Mouse (Mus musculus): ENCODE data around the gene Erbb3.
A peak's percentile ranks its signal among the peaks of the same experiment; 100 is the strongest.
"Not testable (repeated sequence)": the region's sequence is repeated elsewhere in the genome, so short reads cannot be mapped to it uniquely, and the experiment has no call there.

The Erbb3 gene

GRCm38 (mm10) chr10:128555567-128555966 lies 33.9 kb downstream of the Erbb3 start:
- not testable (repeated sequence) for DNase-seq

- not testable (repeated sequence) for DNase-seq
These were observed 39.2 kb downstream of the Erbb3 start for GRCm38 (mm10) chr10:128550144-128550823.

- not testable (repeated sequence) for DNase-seq
These were observed 39.8 kb downstream of the Erbb3 start for GRCm38 (mm10) chr10:128549682-128550057.

DNA sequence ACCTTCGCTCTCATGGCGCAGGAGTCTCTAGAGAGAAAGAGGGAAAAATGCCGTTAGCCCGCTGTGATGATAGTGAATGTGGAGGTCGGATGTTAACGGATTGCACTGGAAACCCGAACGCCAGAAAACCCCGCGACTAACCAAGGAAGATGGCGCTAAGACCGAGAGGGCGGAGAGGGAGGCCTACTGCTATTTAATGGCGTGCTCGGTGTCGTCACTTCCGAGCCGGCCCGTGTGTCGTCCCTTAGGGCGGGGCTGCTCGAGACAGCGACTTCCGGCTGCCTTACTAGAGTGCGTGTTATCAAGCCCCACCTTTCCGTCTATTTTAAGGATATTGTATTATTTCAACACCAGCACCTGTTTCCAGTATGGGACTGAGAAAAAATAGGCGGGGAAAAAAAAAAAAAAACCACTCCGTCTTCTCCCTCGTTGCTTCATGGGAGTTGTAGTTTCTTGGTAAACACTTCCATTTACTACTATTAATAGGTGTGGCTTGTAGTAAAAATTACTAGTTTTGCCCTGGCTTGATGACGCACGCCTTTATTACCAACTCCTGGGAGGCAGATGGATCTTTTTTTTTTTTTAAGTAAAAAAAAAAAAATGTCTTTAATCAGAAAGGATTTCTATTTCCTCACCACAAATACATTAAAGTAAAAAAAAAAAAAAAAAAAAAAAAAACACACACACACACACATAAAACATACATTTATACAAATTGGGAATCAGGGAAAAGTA lies 40.3 kb downstream of the Erbb3 start, which contains the start of gene Rpl41:
TSS of gene Rpl41 (minus strand) at position 359 of the 735 bp plus-strand sequence.
- DNase-seq = peak; percentile 91

- not testable (repeated sequence) for DNase-seq
These were observed 41.2 kb downstream of the Erbb3 start for GRCm38 (mm10) chr10:128548051-128548791.

DNA sequence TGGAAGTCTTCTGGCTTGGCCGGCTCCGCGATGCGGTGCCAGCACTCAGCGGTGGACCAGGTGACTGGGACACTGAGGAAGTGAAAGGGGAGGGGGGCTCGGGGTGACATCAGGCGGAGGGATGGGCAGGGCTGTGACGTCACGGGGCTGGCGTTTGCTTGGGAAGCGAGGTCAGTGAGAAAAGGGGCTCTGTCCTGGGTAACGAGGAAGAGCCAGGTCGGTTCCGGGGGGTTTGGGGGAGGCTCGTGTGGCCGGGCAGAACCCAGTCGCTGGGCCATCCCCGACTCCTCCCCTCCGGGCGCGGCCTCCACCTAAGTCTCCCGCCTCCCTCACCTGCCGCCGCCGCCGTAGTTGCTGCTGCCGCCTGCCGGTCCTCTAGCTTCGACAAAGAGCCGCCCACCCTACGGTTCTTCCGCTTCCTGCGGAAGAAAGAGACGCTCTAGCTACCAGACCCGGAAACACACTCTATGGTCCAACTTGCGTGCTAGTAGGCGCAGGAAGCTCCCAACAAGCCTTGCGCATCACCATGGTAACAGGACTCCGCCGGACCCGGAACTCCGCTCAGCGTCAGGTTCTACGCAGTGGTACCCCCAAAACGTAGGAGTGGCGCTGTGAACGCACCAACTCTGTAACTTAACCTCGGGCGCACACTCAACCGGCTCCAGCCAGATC lies 42.0 kb downstream of the Erbb3 start, which contains the start of gene Zc3h10:
TSS of gene Zc3h10 (minus strand) at position 414 of the 672 bp plus-strand sequence.
- DNase-seq = peak; percentile 94

GRCm38 (mm10) chr10:128546787-128547186 lies 42.7 kb downstream of the Erbb3 start:
- DNase-seq = no peak

- no peak for DNase-seq
These were observed 43.1 kb downstream of the Erbb3 start for GRCm38 (mm10) chr10:128546361-128546760.

DNA sequence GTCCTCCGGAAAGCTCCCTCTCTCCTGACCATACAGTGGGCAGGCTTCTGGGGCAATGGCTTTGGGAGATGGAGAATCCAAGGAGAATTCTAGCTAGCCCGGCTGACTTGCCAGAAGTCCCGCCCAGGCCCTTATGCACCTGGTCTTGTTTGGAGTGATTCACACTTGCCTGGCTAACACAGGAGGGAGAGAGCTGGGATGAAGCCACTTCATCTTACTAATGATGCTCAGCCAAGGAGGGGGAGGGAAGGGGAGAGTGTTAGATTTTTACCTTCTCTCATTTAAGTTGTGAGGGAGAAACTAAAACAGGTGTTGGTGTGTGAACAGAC lies 43.9 kb downstream of the Erbb3 start:
- DNase-seq = no peak

DNA sequence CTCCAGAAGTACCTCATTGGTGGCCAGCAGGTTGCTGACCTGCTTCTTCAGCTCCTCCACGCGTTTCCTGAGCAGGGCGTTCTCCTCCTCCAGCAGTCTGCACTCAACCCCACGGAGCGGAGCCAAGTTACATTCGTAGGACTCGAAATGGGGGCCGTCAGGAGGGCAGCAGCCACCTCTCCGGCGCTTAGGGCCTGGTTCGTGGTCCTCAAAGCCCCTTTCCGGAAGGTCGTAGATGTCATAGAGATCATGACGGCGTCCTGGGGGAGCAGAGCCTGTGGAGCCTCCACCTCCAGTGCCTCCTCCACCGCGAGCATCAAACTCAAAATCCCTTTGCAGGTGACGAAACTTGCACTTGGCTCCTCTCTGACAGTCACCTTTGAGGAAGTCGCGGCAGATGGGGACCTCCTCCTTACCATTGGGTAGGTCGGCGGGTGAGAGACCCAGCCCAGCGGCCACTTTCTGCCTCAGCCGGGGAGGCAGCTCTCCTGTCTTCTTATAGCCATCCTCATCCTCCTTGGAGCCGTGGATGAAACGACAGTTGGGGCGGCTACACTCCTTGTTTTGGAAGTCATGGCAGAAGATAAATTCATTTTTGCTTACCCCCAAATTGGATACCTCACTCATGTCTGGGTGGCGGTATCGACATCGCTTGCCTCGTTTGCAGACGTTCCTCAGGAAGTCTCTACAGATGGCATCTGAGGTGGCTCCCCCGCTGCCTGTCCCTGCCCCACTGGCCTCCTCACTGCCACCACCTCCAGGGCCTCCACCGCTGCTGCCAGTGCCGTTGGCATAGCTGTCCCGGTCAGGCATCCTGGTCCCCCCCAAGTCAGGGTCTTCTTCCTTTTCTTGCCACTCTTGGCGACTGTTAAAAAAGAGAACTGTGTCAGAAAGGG lies 44.5 kb downstream of the Erbb3 start:
- no peak for DNase-seq

- DNase-seq = no peak
These were observed 45.2 kb downstream of the Erbb3 start for GRCm38 (mm10) chr10:128544151-128544657.

- DNase-seq = no peak
These were observed 46.4 kb downstream of the Erbb3 start for GRCm38 (mm10) chr10:128543100-128543499.

- no peak for DNase-seq
These were observed 51.0 kb downstream of the Erbb3 start for GRCm38 (mm10) chr10:128538340-128538870.

DNA sequence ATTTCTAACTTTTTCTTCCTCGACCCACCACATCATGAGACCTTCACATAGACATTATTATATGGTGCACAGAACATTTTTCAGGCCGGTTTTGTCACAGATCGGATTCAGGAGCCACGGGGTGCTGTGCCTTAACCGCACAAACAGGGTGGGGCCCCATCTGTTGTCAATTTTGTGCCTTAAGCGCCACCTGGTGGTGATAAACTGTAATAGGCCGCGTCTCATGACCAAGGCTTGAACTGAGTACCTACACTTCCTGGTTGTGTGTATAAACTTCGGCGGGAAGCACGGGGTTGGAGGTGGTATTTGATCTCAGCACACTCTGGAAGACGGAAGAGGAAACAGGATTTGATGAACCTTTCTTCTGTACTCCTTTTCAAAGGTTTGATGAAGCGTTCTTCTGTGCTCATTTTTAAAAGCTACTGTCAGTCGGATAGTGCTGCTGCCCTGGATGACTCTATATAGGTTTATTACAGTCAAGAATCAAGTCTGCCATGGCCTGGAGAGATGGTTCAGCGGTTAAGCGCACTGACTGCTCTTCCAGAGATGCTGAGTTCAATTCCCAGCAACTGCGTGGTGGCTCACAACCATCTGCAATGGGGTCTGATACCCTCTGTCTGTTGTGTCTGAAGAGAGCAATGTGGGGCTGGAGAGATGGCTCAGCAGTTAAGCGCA lies 53.0 kb downstream of the Erbb3 start:
- DNase-seq = peak; percentile 78

DNA sequence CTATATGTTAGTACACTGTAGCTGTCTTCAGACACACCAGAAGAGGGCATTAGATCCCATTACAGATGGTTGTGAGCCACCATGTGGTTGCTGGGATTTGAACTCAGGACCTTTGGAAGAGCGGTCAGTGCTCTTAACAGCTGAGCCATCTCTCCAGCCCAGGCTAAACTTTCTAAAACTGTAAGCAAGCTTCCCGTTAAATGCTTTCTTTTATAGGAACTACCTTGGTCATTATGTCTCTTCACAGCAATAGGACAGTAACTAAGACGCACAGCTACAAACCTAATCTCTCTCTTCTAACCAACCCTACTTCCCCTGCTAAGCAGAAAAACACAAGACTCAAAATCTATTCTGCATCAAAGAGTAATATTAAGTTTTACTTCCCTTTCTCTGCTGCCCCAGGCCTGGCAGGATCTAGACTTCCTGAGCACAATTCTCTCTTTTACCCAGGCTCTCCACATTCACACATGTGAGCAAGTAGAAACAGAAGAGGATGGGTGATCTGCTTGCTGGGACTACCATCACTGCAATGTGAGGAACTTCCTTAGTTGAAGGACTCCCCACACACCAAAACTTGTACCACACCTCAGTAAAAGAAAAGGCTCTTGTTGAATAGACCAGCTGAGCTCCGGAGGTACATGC lies 53.7 kb downstream of the Erbb3 start:
- no peak for DNase-seq

DNA sequence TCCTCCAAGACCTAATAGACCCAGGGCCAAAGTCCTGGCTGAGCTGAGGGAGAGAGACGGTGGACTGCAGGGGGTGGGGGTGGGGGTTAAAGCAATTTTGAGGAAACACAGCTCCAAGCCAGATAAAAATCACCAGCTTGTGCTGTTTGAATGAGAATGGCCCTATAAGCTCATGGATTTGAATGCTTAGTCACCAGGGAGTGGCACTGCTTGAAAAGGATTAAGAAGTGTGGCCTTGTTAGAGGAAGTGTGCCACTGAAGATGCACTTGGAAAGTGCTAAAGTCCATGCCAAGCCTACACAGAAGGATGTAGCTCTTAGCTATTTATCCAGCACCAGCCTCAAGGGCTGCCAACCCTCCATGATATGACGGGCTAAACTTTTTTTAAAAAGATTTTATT lies 54.2 kb downstream of the Erbb3 start:
- DNase-seq = no peak

DNA sequence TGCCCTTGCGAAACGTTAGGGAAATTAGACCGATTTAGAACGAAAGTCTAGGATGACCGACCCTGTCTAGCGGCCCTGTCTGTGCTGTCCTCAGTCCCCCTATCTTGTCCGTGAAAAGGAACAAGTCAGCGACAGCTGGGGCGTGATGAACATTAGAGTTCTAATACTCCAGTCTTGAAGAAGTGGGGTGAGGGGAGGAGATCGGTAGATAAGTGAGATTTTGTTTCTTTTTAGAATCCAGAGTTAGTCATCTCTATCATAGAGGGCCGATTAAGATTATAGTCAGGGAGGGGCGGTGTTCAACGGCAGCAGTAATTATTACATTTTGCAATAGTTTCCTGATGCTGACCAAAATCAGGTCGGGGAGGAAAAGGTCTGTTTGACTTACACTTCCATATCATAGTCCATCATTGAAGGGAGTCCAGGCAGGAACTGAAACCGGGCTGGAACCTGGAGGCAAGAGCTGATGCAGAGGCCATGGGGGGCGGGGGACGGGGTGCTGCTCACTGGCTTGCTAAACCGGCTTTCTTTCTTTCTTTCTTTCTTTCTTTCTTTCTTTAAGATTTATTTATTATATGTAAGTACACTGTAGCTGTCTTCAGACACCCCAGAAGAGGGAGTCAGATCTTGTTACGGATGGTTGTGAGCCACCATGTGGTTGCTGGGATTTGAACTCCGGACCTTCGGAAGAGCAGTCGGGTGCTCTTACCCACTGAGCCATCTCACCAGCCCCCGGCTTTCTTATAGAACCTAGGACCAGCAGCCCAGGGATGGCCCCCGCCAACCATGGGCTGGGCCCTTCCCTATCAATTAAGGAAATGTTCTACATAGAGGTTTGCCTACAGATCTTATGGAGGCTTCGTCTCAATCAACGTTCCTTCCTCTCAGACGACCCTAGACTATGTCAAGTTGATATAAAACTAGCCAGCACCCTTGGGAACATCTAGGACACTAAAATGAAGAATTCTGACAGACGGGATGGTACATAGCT lies 62.8 kb downstream of the Erbb3 start:
- DNase-seq = no peak

DNA sequence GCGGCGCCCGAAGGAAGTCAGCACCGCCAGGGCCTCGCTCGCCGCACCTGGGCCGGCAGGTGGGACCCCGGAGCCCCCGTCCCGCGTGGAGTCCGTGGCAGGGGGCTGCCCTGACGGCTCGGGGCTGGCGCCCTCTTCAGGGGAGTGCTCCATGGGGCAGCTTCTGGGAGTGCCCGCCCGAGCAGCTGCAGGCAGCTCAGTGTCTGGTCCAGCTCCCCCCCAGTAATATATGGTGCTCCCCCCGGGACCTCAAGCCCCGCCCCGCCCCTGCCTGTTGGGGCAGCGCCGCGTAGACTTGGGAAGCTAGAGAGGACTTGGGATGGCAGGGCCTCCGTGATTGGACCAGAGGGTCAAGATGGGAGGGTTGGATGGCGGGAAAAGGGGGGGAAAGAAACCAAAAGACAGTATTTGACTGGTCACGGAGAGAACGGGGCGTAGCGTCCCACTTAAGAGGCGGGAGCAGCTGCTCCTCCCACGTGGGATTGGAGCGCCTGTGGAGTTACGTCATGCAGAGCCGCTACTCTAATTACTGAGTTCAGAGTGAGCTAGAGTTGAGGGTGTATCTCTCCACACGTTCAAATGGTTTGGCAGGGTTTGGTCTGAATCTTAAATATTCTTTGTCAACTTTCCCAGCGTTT lies 63.7 kb downstream of the Erbb3 start, which contains the start of gene Esyt1:
TSS of gene Esyt1 (minus strand) at position 201 of the 638 bp plus-strand sequence.
- DNase-seq = peak; percentile 84

All from right cerebral cortex, postnatal 25 days (tissue).